Mouse (Mus musculus): Measurements from ENCODE around the gene Dusp10.
A peak's percentile ranks its signal among the peaks of the same experiment; 100 is the strongest.

Gene Dusp10

GRCm38 (mm10) chr1:184053711-184054110 is 40.6 kb downstream of the Dusp10 start:
- no peak for DNase-seq (ENCODE audit: low read depth, low spot score)

- DNase-seq (ENCODE audit: low read depth, low spot score): no peak
Observed at GRCm38 (mm10) chr1:184054176-184054575, 41.1 kb downstream of the Dusp10 start.

- no peak for DNase-seq (ENCODE audit: low read depth, low spot score)
Observed at GRCm38 (mm10) chr1:184058206-184058605, 45.1 kb downstream of the Dusp10 start.

GRCm38 (mm10) chr1:184059814-184060213 is 46.7 kb downstream of the Dusp10 start:
- no peak for DNase-seq (ENCODE audit: low read depth, low spot score)

- DNase-seq (ENCODE audit: low read depth, low spot score): peak; percentile 36
Observed at GRCm38 (mm10) chr1:184060381-184060780, 47.3 kb downstream of the Dusp10 start.

- no peak for DNase-seq (ENCODE audit: low read depth, low spot score)
Observed at GRCm38 (mm10) chr1:184060828-184061734, 48.0 kb downstream of the Dusp10 start.

GRCm38 (mm10) chr1:184061901-184062300 is 48.8 kb downstream of the Dusp10 start:
- no peak for DNase-seq (ENCODE audit: low read depth, low spot score)

GRCm38 (mm10) chr1:184064306-184064705 is 51.2 kb downstream of the Dusp10 start:
- DNase-seq (ENCODE audit: low read depth, low spot score): peak; percentile 64

- DNase-seq (ENCODE audit: low read depth, low spot score): peak; percentile 48
Observed at GRCm38 (mm10) chr1:184065589-184066361, 52.7 kb downstream of the Dusp10 start.

- DNase-seq (ENCODE audit: low read depth, low spot score): no peak
Observed at GRCm38 (mm10) chr1:184066460-184067287, 53.6 kb downstream of the Dusp10 start.

GRCm38 (mm10) chr1:184067704-184068558 is 54.8 kb downstream of the Dusp10 start:
- DNase-seq (ENCODE audit: low read depth, low spot score): no peak

- no peak for DNase-seq (ENCODE audit: low read depth, low spot score)
Observed at GRCm38 (mm10) chr1:184068971-184069370, 55.9 kb downstream of the Dusp10 start.

- DNase-seq (ENCODE audit: low read depth, low spot score): no peak
Observed at GRCm38 (mm10) chr1:184076065-184076464, 63.0 kb downstream of the Dusp10 start.

- no peak for DNase-seq (ENCODE audit: low read depth, low spot score)
Observed at GRCm38 (mm10) chr1:184076756-184077155, 63.7 kb downstream of the Dusp10 start.

- no peak for DNase-seq (ENCODE audit: low read depth, low spot score)
Observed at GRCm38 (mm10) chr1:184079304-184079703, 66.2 kb downstream of the Dusp10 start.

GRCm38 (mm10) chr1:184082661-184083060 is 69.6 kb downstream of the Dusp10 start:
- DNase-seq (ENCODE audit: low read depth, low spot score): no peak

GRCm38 (mm10) chr1:184083166-184083565 is 70.1 kb downstream of the Dusp10 start:
- no peak for DNase-seq (ENCODE audit: low read depth, low spot score)

GRCm38 (mm10) chr1:184084961-184085360 is 71.9 kb downstream of the Dusp10 start:
- no peak for DNase-seq (ENCODE audit: low read depth, low spot score)

GRCm38 (mm10) chr1:184090515-184090914 is 77.4 kb downstream of the Dusp10 start:
- DNase-seq (ENCODE audit: low read depth, low spot score): no peak

- no peak for DNase-seq (ENCODE audit: low read depth, low spot score)
Observed at GRCm38 (mm10) chr1:184094914-184095313, 81.8 kb downstream of the Dusp10 start.

- DNase-seq (ENCODE audit: low read depth, low spot score): no peak
Observed at GRCm38 (mm10) chr1:184100414-184100813, 87.3 kb downstream of the Dusp10 start.

Measured in CD4-positive helper T cell, adult 2 months (primary cell).